Mouse (Mus musculus) gastrocnemius, postnatal 14 days (tissue): ENCODE data around the gene Hist2h2be. TPM values are rescaled to one million over a fixed set of nuclear protein-coding genes. Genes with fewer than 3 reads are reported as not detected.
A peak's percentile ranks its signal among the peaks of the same experiment; 100 is the strongest.
"Not testable (repeated sequence)": the region's sequence is repeated elsewhere in the genome, so short reads cannot be mapped to it uniquely, and the experiment has no call there.

Source experiments
- DNase-seq: peaks from one replicate; pipeline ENCODE4 v3.0.0; 2021; ENCODE audit warnings: mixed read lengths
- intact Hi-C: fragments of 180-260 bp; cut with DNase I; formaldehyde crosslinking; loops from one replicate; pipeline ENCODE4 v1.15.1; 2025; ENCODE audit warnings: low total_unique reads
- total RNA-seq, 2 experiments: library from RNA; stranded (reverse); gene quantifications; 2 replicates each; pipeline ENCODE4 v1.2.3; 2021

Gene Hist2h2be
- total RNA-seq, 2 experiments from 2014 or later, result 4.3 to 4.4 TPM

DNA sequence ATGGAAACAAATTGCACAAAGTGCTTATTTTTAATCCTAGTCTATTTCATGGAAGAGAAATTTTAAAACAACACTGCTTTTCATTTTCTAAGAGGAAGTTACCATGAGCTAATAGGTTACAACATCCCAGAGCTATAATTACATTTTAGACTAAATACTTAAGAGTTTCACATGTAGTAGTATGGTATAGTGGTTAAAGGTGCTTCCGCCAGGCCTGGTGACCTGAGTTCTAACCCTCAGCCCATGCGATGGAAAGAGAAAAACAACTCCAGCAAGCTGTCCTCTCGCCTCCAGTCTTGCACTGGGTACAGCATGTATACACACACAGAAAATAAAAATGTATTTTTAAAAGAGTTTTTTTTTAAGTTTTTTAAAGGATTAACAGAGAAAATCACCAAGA is 30.9 kb downstream of the Hist2h2be start:
- intact Hi-C loops, result no loop called here
- no peak for DNase-seq

GRCm38 (mm10) chr3:96254683-96255355 is 33.9 kb downstream of the Hist2h2be start:
- no peak for DNase-seq
- intact Hi-C loops, result no loop called here

GRCm38 (mm10) chr3:96255926-96256593 is 35.1 kb downstream of the Hist2h2be start:
- intact Hi-C loops, result no loop called here

DNA sequence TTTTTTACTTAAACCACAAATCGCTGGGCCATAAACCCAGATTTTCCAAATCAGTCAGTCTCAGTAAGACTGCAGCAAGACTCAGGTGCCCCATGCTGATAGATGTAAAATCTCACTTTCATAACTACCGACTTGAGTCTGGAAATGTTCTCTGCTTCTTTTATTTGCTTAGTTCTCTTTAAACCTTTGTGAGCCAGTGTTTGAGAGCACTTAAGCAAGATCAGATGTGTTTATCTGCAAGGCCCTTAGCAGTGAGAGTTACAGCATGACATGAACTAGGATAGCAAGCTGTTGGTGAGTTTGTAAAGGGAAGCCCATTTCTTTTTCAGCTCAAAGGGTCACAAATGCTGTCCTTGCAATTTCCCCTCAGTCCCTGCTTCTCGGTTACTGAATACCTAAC is 36.3 kb downstream of the Hist2h2be start:
- intact Hi-C loops, result no loop called here
- DNase-seq, result no peak

More at GRCm38 (mm10) chr3:96255926-96256593, 35.1 kb downstream of the Hist2h2be start:
- no peak for DNase-seq

GRCm38 (mm10) chr3:96260220-96260619 is 39.3 kb downstream of the Hist2h2be start:
- intact Hi-C loops, result no loop called here
- no peak for DNase-seq

- intact Hi-C loops, result no loop called here
- DNase-seq, result no peak
Observed at GRCm38 (mm10) chr3:96261623-96262022, 40.7 kb downstream of the Hist2h2be start.

DNA sequence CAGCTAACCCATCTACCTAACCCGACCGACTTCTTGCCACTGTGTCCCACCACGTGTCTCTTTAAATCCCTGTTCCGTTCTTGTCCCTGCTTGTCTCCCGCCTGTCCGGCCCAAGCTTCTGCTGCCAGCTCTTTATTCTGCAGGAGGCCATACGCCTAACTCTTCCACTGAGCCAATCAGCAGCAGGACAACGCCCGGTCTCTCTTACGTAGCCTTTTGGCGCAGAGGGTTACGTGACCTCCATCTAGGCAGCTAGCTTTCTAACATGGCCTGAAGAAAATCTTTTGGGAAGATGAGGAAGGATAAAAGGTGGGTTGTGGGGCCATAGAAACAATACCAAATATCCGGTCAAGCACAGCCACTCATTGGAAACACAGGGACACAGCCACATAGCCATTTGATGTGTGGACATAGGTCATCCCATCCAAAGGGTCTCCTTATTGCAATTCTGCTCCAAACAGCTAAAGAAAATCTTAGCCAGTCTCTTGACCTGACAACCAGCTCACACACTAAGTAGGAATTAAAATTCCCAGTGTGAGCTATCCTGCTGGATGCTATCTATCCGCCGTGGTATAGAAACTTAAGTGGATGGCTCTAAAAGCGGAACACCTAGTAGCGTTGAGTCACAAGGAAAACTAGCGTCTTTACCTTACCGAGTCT is 41.4 kb downstream of the Hist2h2be start:
- peak; percentile 82 for DNase-seq
- intact Hi-C loops, result no loop called here

GRCm38 (mm10) chr3:96262979-96263550 is 42.1 kb downstream of the Hist2h2be start, which contains the start of gene Hist2h4:
Hist2h4 (minus strand) TSS chr3:96263311.
- intact Hi-C loops, result no loop called here

GRCm38 (mm10) chr3:96263558-96264403 is 42.9 kb downstream of the Hist2h2be start:
- DNase-seq, result peak; percentile 25
- intact Hi-C loops, result no loop called here

More at GRCm38 (mm10) chr3:96262979-96263550, 42.1 kb downstream of the Hist2h2be start, which contains the start of gene Hist2h4:
- DNase-seq, result peak; percentile 89

GRCm38 (mm10) chr3:96264404-96264949 is 43.6 kb downstream of the Hist2h2be start:
- DNase-seq, result no peak
- intact Hi-C loops, result no loop called here

- DNase-seq, result no peak
- intact Hi-C loops, result no loop called here
Observed at GRCm38 (mm10) chr3:96266132-96266710, 45.3 kb downstream of the Hist2h2be start.

DNA sequence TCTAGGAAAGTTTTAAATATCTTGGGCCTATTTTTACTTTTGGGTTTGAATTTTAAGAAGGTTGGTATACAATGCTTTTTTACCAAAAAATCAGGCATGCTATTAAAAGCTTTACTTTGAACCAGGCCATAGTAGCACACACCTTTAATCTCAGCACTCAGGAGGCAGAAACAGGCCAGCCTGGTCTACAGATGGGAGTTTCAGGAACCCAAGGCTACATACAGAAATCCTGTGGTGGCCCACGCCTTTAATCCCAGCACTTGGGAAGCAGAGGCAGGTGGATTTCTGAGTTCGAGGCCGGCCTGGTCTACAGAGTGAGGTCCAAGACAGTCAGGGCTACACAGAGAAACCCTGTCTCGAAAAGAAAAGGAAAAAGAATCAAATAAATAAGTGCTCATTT is 46.6 kb downstream of the Hist2h2be start:
- intact Hi-C loops, result no loop called here
- DNase-seq, result no peak

DNA sequence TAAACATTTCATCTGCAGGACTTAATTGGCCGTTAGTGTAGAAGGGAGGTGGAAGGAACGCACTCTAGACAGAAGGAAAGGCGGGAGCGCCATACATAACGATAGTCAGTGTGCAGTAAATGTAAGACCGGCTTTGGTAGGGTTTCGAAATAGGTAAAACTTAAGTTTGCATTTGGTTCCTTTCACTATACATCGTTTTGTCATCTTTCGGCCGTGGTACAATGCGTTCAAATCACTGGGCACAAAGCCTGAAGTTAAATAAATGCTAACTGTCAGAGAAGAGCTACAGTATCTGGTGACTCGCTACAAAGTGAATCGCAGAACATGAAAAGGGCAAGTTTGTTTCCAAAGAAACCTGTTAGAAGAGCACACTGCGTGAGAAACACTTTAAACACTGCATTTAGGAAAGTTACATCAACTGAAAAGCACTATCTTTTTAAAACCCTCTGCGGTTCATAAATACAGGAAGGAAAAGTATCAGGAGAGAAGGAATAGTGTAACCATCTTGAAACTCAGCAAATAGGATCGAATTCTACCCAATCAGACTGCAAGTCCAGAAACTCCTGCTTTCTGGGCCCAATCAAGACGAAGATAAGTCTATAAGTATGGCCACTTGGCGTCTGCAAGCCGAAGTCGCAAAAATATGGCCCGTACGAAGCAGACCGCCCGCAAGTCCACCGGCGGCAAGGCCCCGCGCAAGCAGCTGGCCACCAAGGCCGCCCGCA is 47.3 kb downstream of the Hist2h2be start, which contains the start of gene Hist2h3b:
Hist2h3b (plus strand) TSS at position 604 of the 725 bp plus-strand sequence.
- intact Hi-C loops, result no loop called here
- DNase-seq, result peak; percentile 71

- DNase-seq, intact Hi-C loops: not testable (repeated sequence)
Observed at GRCm38 (mm10) chr3:96268776-96269378, 48.0 kb downstream of the Hist2h2be start.

DNA sequence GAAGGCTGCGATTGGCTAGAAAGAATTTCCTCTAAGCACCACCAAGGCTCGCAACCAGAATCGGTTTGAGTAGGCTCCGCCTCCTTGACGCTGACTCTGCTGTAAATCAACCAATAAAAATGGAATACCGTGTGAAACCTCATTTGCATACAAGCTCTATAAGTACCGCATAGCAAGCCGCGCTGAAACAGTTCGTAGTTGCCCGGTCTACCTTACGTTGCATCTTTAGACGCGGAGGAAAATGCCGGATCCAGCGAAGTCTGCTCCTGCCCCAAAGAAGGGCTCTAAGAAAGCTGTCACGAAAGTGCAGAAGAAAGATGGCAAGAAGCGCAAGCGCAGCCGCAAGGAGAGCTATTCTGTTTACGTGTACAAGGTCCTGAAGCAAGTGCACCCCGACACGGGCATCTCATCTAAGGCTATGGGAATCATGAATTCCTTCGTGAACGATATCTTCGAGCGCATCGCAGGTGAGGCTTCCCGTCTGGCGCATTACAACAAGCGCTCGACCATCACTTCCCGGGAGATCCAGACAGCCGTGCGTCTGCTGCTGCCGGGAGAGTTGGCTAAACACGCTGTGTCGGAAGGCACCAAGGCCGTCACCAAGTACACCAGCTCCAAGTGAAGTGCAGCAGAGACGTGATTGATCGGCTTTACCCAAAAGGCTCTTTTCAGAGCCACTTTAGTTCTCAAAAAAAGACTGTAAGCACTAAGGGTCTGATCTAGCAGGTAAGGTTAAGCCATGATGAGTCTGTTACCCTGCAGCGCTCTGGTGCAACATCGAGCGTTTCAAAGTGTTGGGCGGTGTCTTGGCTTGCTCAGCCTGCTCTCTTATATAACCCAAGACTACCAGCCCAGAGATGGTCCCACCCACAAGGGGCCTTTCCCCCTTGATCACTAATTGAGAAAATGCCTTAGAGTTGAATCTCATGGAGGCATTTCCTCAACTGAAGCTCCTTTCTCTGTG is 48.9 kb downstream of the Hist2h2be start, which contains the start of gene Hist2h2bb:
Hist2h2bb (plus strand) TSS at position 242 of the 964 bp plus-strand sequence.
- peak; percentile 84 for DNase-seq
- intact Hi-C loops, result no loop called here
